Comparison of ENCODE assay signal across 16 mouse cellular contexts in genomic region chr7:64231996-64232395, GRCm38 (mm10).
"Had no signal": no experiment of that assay in that cellular context is flagged by ENCODE, and none has a peak within 500 bp of the region (broad histone marks: within the 10 kb centered on the region; RNA-seq: fewer than 3 reads in every experiment).

No protein-coding gene starts in this region.

- DNase-seq: right cerebral cortex, adult 18-20 months; right cerebral cortex, postnatal 14 days; right cerebral cortex, postnatal 25 days; right cerebral cortex, postnatal 4 days; spleen, adult 18-20 months; thymus, adult 18-20 months; thymus, adult 2 months; thymus, postnatal 14 days; thymus, postnatal 25 days; thymus, postnatal 36 days; thymus, postnatal 4 days had no signal

- H3K27me3 ChIP-seq: neural tube, embryonic 12.5 days; neural tube, embryonic 13.5 days; neural tube, embryonic 15.5 days; stomach, embryonic 15.5 days had no signal

- H3K4me1 ChIP-seq: neural tube, embryonic 12.5 days; neural tube, embryonic 13.5 days; neural tube, embryonic 15.5 days; stomach, embryonic 15.5 days had no signal

- H3K36me3 ChIP-seq: neural tube, embryonic 12.5 days; neural tube, embryonic 13.5 days; neural tube, embryonic 15.5 days; stomach, embryonic 15.5 days had no signal

- H3K4me3 ChIP-seq: neural tube, embryonic 12.5 days; neural tube, embryonic 13.5 days; neural tube, embryonic 15.5 days; stomach, embryonic 15.5 days had no signal

- H3K27ac ChIP-seq: neural tube, embryonic 12.5 days; neural tube, embryonic 13.5 days; neural tube, embryonic 15.5 days; stomach, embryonic 15.5 days; stomach, postnatal 0 days had no signal
